Mouse (Mus musculus) limb, embryonic 10.5 days (tissue): ENCODE data around the gene Fbxo24. TPM values are rescaled to one million over a fixed set of nuclear protein-coding genes. Genes with fewer than 3 reads are reported as not detected.

ENCODE experiments used
- DNase-seq: peaks from one replicate; pipeline ENCODE4 v3.0.0-alpha.2; 2017; ENCODE audit warnings: low spot score
- H3K27ac ChIP-seq: fragments of 300-500 bp; sonication (generic); 2 replicates; pipeline ENCODE4 v1.5.1; 2016; ENCODE audit warnings: mild to moderate bottlenecking
- H3K27me3 ChIP-seq: fragments of 300-500 bp; sonication (generic); 2 replicates; pipeline ENCODE4 v1.6.1; 2016; ENCODE audit warnings: low read depth, mild to moderate bottlenecking; ENCODE audit not compliant: poor library complexity, severe bottlenecking
- H3K36me3 ChIP-seq: fragments of 300-500 bp; sonication (generic); 2 replicates; pipeline ENCODE4 v1.6.1; 2016; ENCODE audit warnings: mild to moderate bottlenecking, moderate library complexity
- H3K4me1 ChIP-seq: fragments of 300-500 bp; sonication (generic); 2 replicates; pipeline ENCODE4 v1.6.1; 2016
- H3K4me3 ChIP-seq: fragments of 300-500 bp; sonication (generic); 2 replicates; pipeline ENCODE4 v1.5.1; 2016; ENCODE audit warnings: mild to moderate bottlenecking, moderate library complexity
- H3K9me3 ChIP-seq: fragments of 300-500 bp; sonication (generic); replicated peaks from 2 replicates; pipeline ENCODE4 v1.6.1; 2016; ENCODE audit warnings: mild to moderate bottlenecking
- WGBS: fragments of 180-500 bp; shearing (Covaris S2); methylation state at CpG from one replicate; pipeline ENCODE4 v1.1.7; 2016; 5-methylcytosine and 5-hydroxymethylcytosine counted together
- polyA plus RNA-seq: library from polyadenylated mRNA; unstranded; fragments of >200 nt; fragmentation: Nextera tagmentation; extraction: Ambion mirVana; gene quantifications from 2 replicates; pipeline ENCODE4 v1.2.1, GENCODE M21; 2016

Gene Fbxo24
- polyA plus RNA-seq, 1 experiment from 2014 or later = 0.60 TPM

DNA sequence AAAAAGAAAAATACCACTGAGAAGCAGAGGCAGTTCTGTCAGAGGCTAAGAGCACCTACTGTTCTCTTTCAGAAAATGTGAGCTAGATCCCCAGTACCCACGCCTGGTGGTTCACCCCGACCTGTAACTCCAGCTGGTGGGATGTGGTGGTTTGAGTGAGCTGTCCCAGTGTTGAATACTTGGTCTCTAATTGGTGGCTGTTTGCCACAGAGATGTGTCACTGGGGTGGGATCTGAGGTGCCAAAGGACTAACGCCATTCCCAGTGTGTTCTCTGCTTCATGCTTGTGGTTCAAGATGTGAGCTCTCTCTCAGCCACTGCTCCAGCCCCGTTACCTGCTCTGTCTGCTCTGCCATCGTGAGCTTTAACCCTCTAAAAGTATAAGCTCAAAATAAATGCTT is 38.3 kb downstream of the Fbxo24 start:
- Histone ChIP-seq H3K27ac (no peak overlapping the region), H3K36me3 (no peaks in the 10 kb centered on the region), H3K27me3 (no peaks in the 10 kb centered on the region)

GRCm38 (mm10) chr5:137584976-137585375 is 43.8 kb downstream of the Fbxo24 start:
- no peak overlapping the region for H3K4me3 ChIP-seq
- H3K27ac ChIP-seq = no peak overlapping the region
- H3K4me1 ChIP-seq = peaks cover 13% of the 10 kb centered on the region
- H3K9me3 ChIP-seq = no peaks in the 10 kb centered on the region
- no peaks in the 10 kb centered on the region for H3K36me3 ChIP-seq
- peaks cover 41% of the 10 kb centered on the region for H3K27me3 ChIP-seq
- 43% methylated on average over 8 of the region's 8 CpGs for WGBS
- peak; percentile 66 for DNase-seq

More for the DNA sequence above, 38.3 kb downstream of the Fbxo24 start:
- Histone ChIP-seq H3K4me1 (no peaks in the 10 kb centered on the region), H3K4me3 (no peak overlapping the region), H3K9me3 (no peaks in the 10 kb centered on the region)
- DNase-seq = no peak
- 75% methylated on average over 5 of the region's 5 CpGs for WGBS

DNA sequence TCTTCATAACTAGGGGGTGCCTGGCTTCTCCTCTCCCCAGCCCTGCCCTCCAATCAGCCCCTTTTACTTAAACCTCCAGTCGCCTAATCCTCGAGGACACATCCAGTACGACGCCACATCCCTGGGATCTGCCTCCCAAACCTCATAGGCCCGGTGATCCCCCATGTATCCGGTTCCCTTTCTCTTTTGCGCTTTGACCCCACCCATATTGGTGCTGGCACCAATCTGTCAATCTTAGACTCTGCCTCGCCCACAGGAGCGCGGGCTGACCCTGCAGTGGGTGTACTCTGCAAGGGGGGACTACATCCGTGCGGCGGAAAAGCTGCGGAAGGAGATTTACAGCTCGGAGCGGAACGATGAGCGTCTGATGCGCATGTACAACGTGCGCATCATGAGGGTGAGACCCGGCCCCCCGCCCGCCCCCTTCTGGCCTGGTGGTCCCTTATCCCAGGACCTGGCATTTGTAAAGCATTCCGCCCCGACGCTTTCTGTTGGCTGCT is 45.1 kb downstream of the Fbxo24 start:
- peaks cover 41% of the 10 kb centered on the region for H3K27me3 ChIP-seq
- WGBS = 18% methylated on average over 27 of the region's 27 CpGs
- no peaks in the 10 kb centered on the region for H3K36me3 ChIP-seq
- H3K27ac ChIP-seq = 0 out of 2 replicates have a peak overlapping the region, but pooled peaks have one; percentile 8
- H3K4me3 ChIP-seq = peak overlapping the region; percentile 42
- peaks cover 13% of the 10 kb centered on the region for H3K4me1 ChIP-seq
- H3K9me3 ChIP-seq = no peaks in the 10 kb centered on the region
- DNase-seq = peak; percentile 45

DNA sequence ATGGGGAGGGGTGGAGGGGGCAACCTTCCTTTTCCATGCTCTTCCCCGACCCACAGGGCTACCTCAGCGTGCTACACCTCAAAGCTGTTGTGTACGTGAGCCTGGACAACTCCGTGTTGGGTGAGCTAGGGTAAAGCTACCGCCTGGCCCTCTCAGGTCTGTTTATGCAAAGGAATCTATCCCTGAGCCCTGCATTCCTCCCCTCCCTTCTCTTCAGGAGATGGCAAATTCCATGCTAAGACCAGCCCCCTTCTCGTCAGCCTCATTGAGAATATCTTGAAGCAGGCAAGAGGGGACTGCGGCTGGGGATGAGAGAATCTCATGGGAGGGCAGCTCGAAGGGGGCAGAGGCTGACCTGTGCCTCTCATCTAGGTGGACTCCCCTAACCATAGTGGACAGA is 46.1 kb downstream of the Fbxo24 start:
- Histone ChIP-seq H3K36me3 (no peaks in the 10 kb centered on the region), H3K27me3 (peaks cover 41% of the 10 kb centered on the region), H3K4me3 (no peak overlapping the region), H3K9me3 (no peaks in the 10 kb centered on the region), H3K4me1 (peaks cover 13% of the 10 kb centered on the region), H3K27ac (no peak overlapping the region)
- WGBS = 36% methylated on average over 8 of the region's 8 CpGs
- DNase-seq = no peak

GRCm38 (mm10) chr5:137580246-137580645 is 48.6 kb downstream of the Fbxo24 start:
- Histone ChIP-seq H3K27me3 (peaks cover 56% of the 10 kb centered on the region), H3K9me3 (no peaks in the 10 kb centered on the region), H3K36me3 (no peaks in the 10 kb centered on the region), H3K4me1 (peaks cover 13% of the 10 kb centered on the region), H3K4me3 (no peak overlapping the region), H3K27ac (no peak overlapping the region)
- 81% methylated on average over 6 of the region's 6 CpGs for WGBS
- DNase-seq = no peak

- Histone ChIP-seq H3K36me3 (no peaks in the 10 kb centered on the region), H3K9me3 (no peaks in the 10 kb centered on the region), H3K27me3 (peaks cover 35% of the 10 kb centered on the region), H3K4me3 (peak overlapping the region; percentile 38), H3K27ac (0 out of 2 replicates have a peak overlapping the region, but pooled peaks have one; percentile 12), H3K4me1 (peaks cover 10% of the 10 kb centered on the region)
- 6% methylated on average over 27 of the region's 27 CpGs for WGBS
- DNase-seq = peak; percentile 57
These were observed 54.3 kb downstream of the Fbxo24 start for GRCm38 (mm10) chr5:137574470-137574901.

GRCm38 (mm10) chr5:137570691-137571586 is 57.9 kb downstream of the Fbxo24 start:
- Histone ChIP-seq H3K4me1 (peaks cover 14% of the 10 kb centered on the region), H3K27me3 (peaks cover 34% of the 10 kb centered on the region), H3K36me3 (no peaks in the 10 kb centered on the region), H3K9me3 (no peaks in the 10 kb centered on the region), H3K27ac (no peak overlapping the region), H3K4me3 (no peak overlapping the region)
- WGBS = 83% methylated on average over 17 of the region's 17 CpGs
- no peak for DNase-seq

DNA sequence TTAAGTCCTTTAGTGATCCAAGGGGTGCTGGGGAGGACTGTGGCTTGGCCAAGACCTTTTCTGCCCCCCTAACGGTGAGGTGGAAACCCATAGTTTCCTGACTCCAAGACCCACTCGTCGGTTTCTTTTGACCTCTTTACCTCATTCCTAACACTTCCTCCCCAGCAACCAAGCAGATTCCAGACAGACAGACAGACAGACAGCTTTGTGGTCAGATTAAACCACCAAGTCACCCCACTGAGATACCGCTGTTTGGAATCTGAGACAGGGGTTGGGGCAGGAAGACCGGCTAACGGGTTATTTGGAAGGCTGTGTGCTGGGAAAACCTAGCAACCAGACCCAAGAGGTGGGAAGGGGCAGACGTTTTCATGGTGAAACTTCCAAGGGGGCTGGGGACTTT is 58.6 kb downstream of the Fbxo24 start:
- no peak for DNase-seq
- Histone ChIP-seq H3K27ac (no peak overlapping the region), H3K4me3 (no peak overlapping the region), H3K9me3 (no peaks in the 10 kb centered on the region), H3K27me3 (peaks cover 27% of the 10 kb centered on the region), H3K36me3 (no peaks in the 10 kb centered on the region), H3K4me1 (peaks cover 14% of the 10 kb centered on the region)
- WGBS = 68% methylated on average over 7 of the region's 7 CpGs

- Histone ChIP-seq H3K27me3 (peaks cover 22% of the 10 kb centered on the region), H3K4me3 (no peak within 1 kb of the TSS), H3K36me3 (no peaks in the 10 kb centered on the region), H3K27ac (no peak within 1 kb of the TSS; the same call in 1 of the 2 replicates), H3K9me3 (no peaks in the 10 kb centered on the region), H3K4me1 (peaks cover 13% of the 10 kb centered on the region)
- no peak for DNase-seq
- WGBS = 30% methylated on average over 9 of the region's 9 CpGs
These were observed 59.1 kb downstream of the Fbxo24 start, which contains the start of gene Tfr2 for GRCm38 (mm10) chr5:137569665-137570064. TSS of gene Tfr2 (plus strand) at chr5:137569840.

DNA sequence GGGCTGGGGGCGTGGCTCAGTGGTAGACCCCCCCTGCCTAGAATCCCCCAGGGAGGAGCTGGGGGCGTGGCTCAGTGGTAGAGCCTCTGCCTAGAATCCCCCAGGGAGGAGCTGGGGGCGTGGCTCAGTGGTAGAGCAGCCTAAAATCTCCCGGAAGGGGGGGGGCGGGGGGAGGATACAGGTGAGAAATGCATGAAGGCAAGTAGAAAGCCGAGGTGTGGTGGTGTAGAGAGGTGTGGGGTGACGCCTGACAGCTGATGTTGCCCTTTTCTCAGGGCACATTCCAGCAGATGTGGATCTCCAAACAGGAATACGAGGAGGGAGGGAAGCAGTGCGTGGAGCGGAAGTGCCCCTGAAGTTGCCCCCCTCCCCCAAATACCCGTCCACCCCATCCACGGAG is 59.8 kb downstream of the Fbxo24 start:
- WGBS = 65% methylated on average over 12 of the region's 12 CpGs

DNA sequence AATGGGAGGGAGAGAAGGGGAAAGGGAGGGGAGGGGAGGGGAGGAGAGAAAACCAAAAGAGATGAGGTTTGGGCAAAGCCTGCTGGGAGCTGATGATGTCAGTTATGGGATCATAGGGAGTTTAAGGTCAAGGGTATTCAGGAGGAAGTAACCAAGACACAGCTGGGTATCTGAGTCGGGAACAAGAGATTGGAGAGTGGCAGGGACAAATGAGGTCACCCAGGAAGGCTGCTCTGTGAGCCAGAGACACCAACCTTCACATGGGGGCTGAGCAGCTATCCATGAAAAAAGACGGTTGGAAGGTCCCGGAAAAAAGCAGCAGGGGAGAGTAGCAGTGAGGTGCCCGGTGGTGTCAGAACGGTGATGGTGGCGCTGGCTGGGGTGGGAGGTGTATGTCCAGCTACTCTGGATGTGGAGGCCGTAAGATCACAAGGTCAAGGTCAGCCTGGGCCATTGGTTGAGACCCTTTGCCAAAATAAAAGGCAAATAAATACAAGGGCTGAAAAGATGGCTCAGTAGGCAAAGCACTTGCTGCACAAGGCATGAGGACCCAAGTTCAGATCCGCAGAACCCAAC is 60.5 kb downstream of the Fbxo24 start:
- WGBS = 88% methylated on average over 8 of the region's 8 CpGs
- H3K27me3 ChIP-seq = peaks cover 8% of the 10 kb centered on the region; the same call in 1 of the 2 replicates
- no peaks in the 10 kb centered on the region for H3K36me3 ChIP-seq
- DNase-seq = no peak
- no peak overlapping the region for H3K27ac ChIP-seq
- no peak overlapping the region for H3K4me3 ChIP-seq
- H3K4me1 ChIP-seq = peaks cover 8% of the 10 kb centered on the region; the same call in 1 of the 2 replicates
- H3K9me3 ChIP-seq = no peaks in the 10 kb centered on the region

More for the DNA sequence above, 59.8 kb downstream of the Fbxo24 start:
- H3K36me3 ChIP-seq = no peaks in the 10 kb centered on the region
- H3K9me3 ChIP-seq = no peaks in the 10 kb centered on the region
- DNase-seq = no peak
- no peak overlapping the region for H3K4me3 ChIP-seq
- no peak overlapping the region for H3K27ac ChIP-seq
- peaks cover 15% of the 10 kb centered on the region for H3K27me3 ChIP-seq
- peaks cover 8% of the 10 kb centered on the region; the same call in 1 of the 2 replicates for H3K4me1 ChIP-seq

GRCm38 (mm10) chr5:137566416-137566815 is 62.4 kb downstream of the Fbxo24 start:
- peaks cover 8% of the 10 kb centered on the region; the same call in 1 of the 2 replicates for H3K4me1 ChIP-seq
- DNase-seq = no peak
- WGBS = 94% methylated on average over 5 of the region's 5 CpGs

DNA sequence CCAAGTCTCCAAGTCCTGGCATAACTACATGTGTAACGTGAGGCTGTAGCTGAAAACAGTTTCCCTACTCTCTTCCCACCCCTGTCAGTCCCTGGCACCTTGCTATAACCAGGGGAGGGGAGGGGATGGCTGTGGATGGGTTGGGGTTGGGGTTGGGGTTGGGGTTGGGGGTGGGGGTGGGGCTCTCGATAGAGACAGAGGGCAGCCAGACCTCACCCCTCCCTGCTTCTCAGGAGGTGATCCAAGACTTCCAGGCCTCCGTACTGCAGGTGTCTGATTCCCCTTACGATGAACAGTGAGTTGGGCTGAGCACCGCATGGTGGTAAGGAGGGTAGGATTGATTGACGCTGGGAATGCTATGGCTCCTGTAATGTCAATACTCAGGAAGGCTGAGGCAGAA is 63.1 kb downstream of the Fbxo24 start:
- peaks cover 8% of the 10 kb centered on the region; the same call in 1 of the 2 replicates for H3K4me1 ChIP-seq

More at GRCm38 (mm10) chr5:137566416-137566815, 62.4 kb downstream of the Fbxo24 start:
- no peaks in the 10 kb centered on the region for H3K9me3 ChIP-seq
- H3K4me3 ChIP-seq = no peak overlapping the region
- no peak overlapping the region for H3K27ac ChIP-seq
- H3K27me3 ChIP-seq = 0 out of 2 replicates have a peak, but pooled peaks cover 7% of the 10 kb centered on the region
- no peaks in the 10 kb centered on the region for H3K36me3 ChIP-seq

More for the DNA sequence above, 63.1 kb downstream of the Fbxo24 start:
- no peak for DNase-seq
- 78% methylated on average over 6 of the region's 6 CpGs for WGBS
- Histone ChIP-seq H3K4me3 (no peak overlapping the region), H3K9me3 (no peaks in the 10 kb centered on the region), H3K36me3 (no peaks in the 10 kb centered on the region), H3K27me3 (0 out of 2 replicates have a peak, but pooled peaks cover 7% of the 10 kb centered on the region), H3K27ac (no peak overlapping the region)
